Mouse (Mus musculus) hindbrain, embryonic 14.5 days (tissue): ENCODE data around the gene Plod1. TPM values are rescaled to one million over a fixed set of nuclear protein-coding genes. Genes with fewer than 3 reads are reported as not detected.

Experiments used
- ATAC-seq: fragments of 200-750 bp; cut with Nextera tagmentation; 2 replicates; pipeline ENCODE4 v1.8.0; 2017; ENCODE audit warnings: moderate number of reproducible peaks, mild to moderate bottlenecking, moderate TSS enrichment, moderate library complexity; ENCODE audit not compliant: low FRiP score
- DNase-seq: peaks from one replicate; pipeline ENCODE4 v3.0.0-alpha.2; 2015; ENCODE audit warnings: low spot score
- H3K27ac ChIP-seq: fragments of 300-500 bp; sonication (generic); 2 replicates; pipeline ENCODE4 v1.5.1; 2014; ENCODE audit warnings: mild to moderate bottlenecking, moderate library complexity
- H3K27me3 ChIP-seq: fragments of 300-500 bp; sonication (generic); 2 replicates; pipeline ENCODE4 v1.6.1; 2014; ENCODE audit warnings: mild to moderate bottlenecking, low read length, mixed read lengths; ENCODE audit not compliant: control insufficient read depth, insufficient read depth
- H3K36me3 ChIP-seq: fragments of 300-500 bp; sonication (generic); replicated peaks from 2 replicates; pipeline ENCODE4 v1.6.1; 2014; ENCODE audit not compliant: control insufficient read depth, insufficient read depth
- H3K4me1 ChIP-seq: fragments of 300-500 bp; sonication (generic); replicated peaks from 2 replicates; pipeline ENCODE4 v1.6.1; 2014; ENCODE audit warnings: antibody characterized with exemption, low read length, mixed read lengths; ENCODE audit not compliant: control insufficient read depth, insufficient read depth
- H3K4me2 ChIP-seq: fragments of 300-500 bp; sonication (generic); replicated peaks from 2 replicates; pipeline ENCODE4 v1.6.1; 2014; ENCODE audit warnings: mild to moderate bottlenecking, moderate library complexity
- H3K4me3 ChIP-seq: fragments of 300-500 bp; sonication (generic); replicated peaks from 2 replicates; pipeline ENCODE4 v1.5.1; 2014; ENCODE audit warnings: mild to moderate bottlenecking, low read length
- H3K9ac ChIP-seq: fragments of 300-500 bp; sonication (generic); 2 replicates; pipeline ENCODE4 v1.6.1; 2014
- H3K9me3 ChIP-seq: fragments of 300-500 bp; sonication (generic); 2 replicates; pipeline ENCODE4 v1.6.1; 2016; ENCODE audit warnings: low read length; ENCODE audit not compliant: control insufficient read depth
- WGBS: fragments of 180-500 bp; shearing (Covaris S2); extraction: QIAGEN DNeasy Blood & Tissue Kit; methylation state at CpG from one replicate; pipeline ENCODE4 v1.1.7; 2014; 5-methylcytosine and 5-hydroxymethylcytosine counted together
- polyA plus RNA-seq: library from polyadenylated mRNA; unstranded; fragments of >200 nt; fragmentation: Nextera tagmentation; extraction: Ambion mirVana; gene quantifications from 2 replicates; pipeline ENCODE4 v1.2.1, GENCODE M21; 2014

Gene Plod1
- polyA plus RNA-seq, 1 experiment from 2014 or later = 28.1 TPM

GRCm38 (mm10) chr4:147884138-147884537, 52.4 kb downstream of the Plod1 start:
- whole genome bisulfite sequencing = 97% methylated on average over 3 of the region's 3 CpGs
- H3K27me3 ChIP-seq = no peaks in the 10 kb centered on the region
- no peaks in the 10 kb centered on the region for H3K9me3 ChIP-seq
- no peak overlapping the region for H3K9ac ChIP-seq
- ATAC-seq (no peak), DNase-seq (no peak)
- no peak overlapping the region for H3K27ac ChIP-seq
- no peaks in the 10 kb centered on the region for H3K4me1 ChIP-seq
- no peak overlapping the region for H3K4me3 ChIP-seq
- peaks cover 96% of the 10 kb centered on the region for H3K36me3 ChIP-seq
- no peak overlapping the region for H3K4me2 ChIP-seq

GRCm38 (mm10) chr4:147883041-147883440, 53.5 kb downstream of the Plod1 start:
- Histone ChIP-seq H3K4me2 (no peak overlapping the region), H3K27ac (no peak overlapping the region), H3K4me1 (no peaks in the 10 kb centered on the region), H3K9ac (no peak overlapping the region), H3K36me3 (peaks cover 96% of the 10 kb centered on the region), H3K9me3 (no peaks in the 10 kb centered on the region), H3K4me3 (no peak overlapping the region), H3K27me3 (no peaks in the 10 kb centered on the region)
- ATAC-seq = no peak
- WGBS = 86% methylated on average over 6 of the region's 6 CpGs
- DNase-seq = no peak

GRCm38 (mm10) chr4:147881792-147882191, 54.8 kb downstream of the Plod1 start:
- H3K9ac ChIP-seq = no peak overlapping the region
- no peak for ATAC-seq
- H3K4me3 ChIP-seq = no peak overlapping the region
- H3K4me1 ChIP-seq = no peaks in the 10 kb centered on the region
- no peak for DNase-seq
- H3K4me2 ChIP-seq = no peak overlapping the region
- 98% methylated on average over 7 of the region's 7 CpGs for WGBS
- H3K36me3 ChIP-seq = peaks cover 93% of the 10 kb centered on the region
- no peak overlapping the region for H3K27ac ChIP-seq
- H3K27me3 ChIP-seq = no peaks in the 10 kb centered on the region
- no peaks in the 10 kb centered on the region for H3K9me3 ChIP-seq

GRCm38 (mm10) chr4:147879865-147880264, 56.7 kb downstream of the Plod1 start:
- ATAC-seq (no peak), DNase-seq (no peak)
- H3K9ac ChIP-seq = no peak overlapping the region
- no peak overlapping the region for H3K4me3 ChIP-seq
- H3K27ac ChIP-seq = no peak overlapping the region
- H3K9me3 ChIP-seq = no peaks in the 10 kb centered on the region
- WGBS = 54% methylated on average over 5 of the region's 5 CpGs
- H3K4me2 ChIP-seq = no peak overlapping the region
- H3K36me3 ChIP-seq = peaks cover 93% of the 10 kb centered on the region
- no peaks in the 10 kb centered on the region for H3K27me3 ChIP-seq
- no peaks in the 10 kb centered on the region for H3K4me1 ChIP-seq

- no peaks in the 10 kb centered on the region for H3K9me3 ChIP-seq
- DNase-seq = no peak
- no peak overlapping the region for H3K4me2 ChIP-seq
- no peak overlapping the region for H3K27ac ChIP-seq
- ATAC-seq = no peak
- no peak overlapping the region for H3K4me3 ChIP-seq
- H3K4me1 ChIP-seq = no peaks in the 10 kb centered on the region
- peaks cover 93% of the 10 kb centered on the region for H3K36me3 ChIP-seq
- no peak overlapping the region for H3K9ac ChIP-seq
- no peaks in the 10 kb centered on the region for H3K27me3 ChIP-seq
- 77% methylated on average over 2 of the region's 2 CpGs for WGBS
Observed at GRCm38 (mm10) chr4:147879456-147879855, 57.1 kb downstream of the Plod1 start.

GRCm38 (mm10) chr4:147878537-147878936, 58.0 kb downstream of the Plod1 start:
- no peak for ATAC-seq
- H3K9me3 ChIP-seq = no peaks in the 10 kb centered on the region
- no peak overlapping the region for H3K4me2 ChIP-seq
- no peak overlapping the region for H3K27ac ChIP-seq
- no peak overlapping the region for H3K4me3 ChIP-seq
- H3K27me3 ChIP-seq = no peaks in the 10 kb centered on the region
- H3K36me3 ChIP-seq = peaks cover 93% of the 10 kb centered on the region
- WGBS = 95% methylated on average over 9 of the region's 9 CpGs
- no peak for DNase-seq
- H3K9ac ChIP-seq = no peak overlapping the region
- no peaks in the 10 kb centered on the region for H3K4me1 ChIP-seq

GRCm38 (mm10) chr4:147875852-147876575, 60.6 kb downstream of the Plod1 start:
- no peak overlapping the region for H3K4me2 ChIP-seq
- H3K36me3 ChIP-seq = peaks cover 83% of the 10 kb centered on the region
- WGBS = 94% methylated on average over 4 of the region's 4 CpGs
- no peaks in the 10 kb centered on the region for H3K27me3 ChIP-seq
- DNase-seq (no peak), ATAC-seq (no peak)
- no peaks in the 10 kb centered on the region for H3K9me3 ChIP-seq
- no peaks in the 10 kb centered on the region for H3K4me1 ChIP-seq
- no peak overlapping the region for H3K27ac ChIP-seq
- H3K4me3 ChIP-seq = no peak overlapping the region
- no peak overlapping the region for H3K9ac ChIP-seq

- 19% methylated on average over 5 of the region's 5 CpGs for WGBS
- ATAC-seq = no peak
- Histone ChIP-seq H3K4me1 (peaks cover 19% of the 10 kb centered on the region), H3K9me3 (no peaks in the 10 kb centered on the region), H3K9ac (peak overlapping the region; percentile 55), H3K4me3 (peak overlapping the region; percentile 69), H3K4me2 (peak overlapping the region; percentile 81), H3K27me3 (no peaks in the 10 kb centered on the region), H3K36me3 (peaks cover 30% of the 10 kb centered on the region), H3K27ac (peak overlapping the region; percentile 15; the same call in 1 of the 2 replicates)
- DNase-seq = no peak
Observed at GRCm38 (mm10) chr4:147869238-147869637, 67.3 kb downstream of the Plod1 start.

- DNase-seq (peak; percentile 95), ATAC-seq (peak; percentile 98)
- no peaks in the 10 kb centered on the region for H3K9me3 ChIP-seq
- no peaks in the 10 kb centered on the region for H3K27me3 ChIP-seq
- peak within 1 kb of the TSS; percentile 69 for H3K4me3 ChIP-seq
- H3K36me3 ChIP-seq = peaks cover 26% of the 10 kb centered on the region
- peak within 1 kb of the TSS; percentile 70 for H3K27ac ChIP-seq
- H3K4me1 ChIP-seq = peaks cover 19% of the 10 kb centered on the region
- H3K4me2 ChIP-seq = peak within 1 kb of the TSS; percentile 81
- under 1% methylated on average over 30 of the region's 30 CpGs for WGBS
- H3K9ac ChIP-seq = peak within 1 kb of the TSS; percentile 71
Observed at GRCm38 (mm10) chr4:147868450-147869031, 68.0 kb downstream of the Plod1 start, which contains the start of the genes Miip and Fv1. TSS of gene Miip (minus strand) at chr4:147868816. TSS of gene Fv1 (plus strand) at chr4:147868979.
